Mouse (Mus musculus) gastrocnemius, adult 2 months (tissue): ENCODE results near the gene Zfp84. TPM values are rescaled to one million over a fixed set of nuclear protein-coding genes. Genes with fewer than 3 reads are reported as not detected.

Source experiments
- DNase-seq: peaks from one replicate; pipeline ENCODE4 v3.0.0; 2022
- H3K27ac ChIP-seq: fragments of 200-600 bp; 2 replicates; pipeline ENCODE4 v1.8.1; 2022; ENCODE audit warnings: mild to moderate bottlenecking
- H3K4me3 ChIP-seq: fragments of 200-600 bp; 2 replicates; pipeline ENCODE4 v1.8.1; 2022; ENCODE audit warnings: mild to moderate bottlenecking, moderate library complexity
- CTCF ChIP-seq: fragments of 200-600 bp; IDR thresholded peaks from 2 replicates; pipeline ENCODE4 v1.8.1; 2022; ENCODE audit warnings: antibody characterized with exemption, mild to moderate bottlenecking, moderate library complexity
- intact Hi-C: fragments of 180-260 bp; cut with DNase I; formaldehyde crosslinking; loops from one replicate; pipeline ENCODE4 v1.15.1; 2025
- microRNA-seq: library from miRNA; unstranded; fragments of <30 nt; microRNA quantifications from one replicate; pipeline ENCODE4 v1.2.0, GENCODE M21; 2021
- total RNA-seq, 2 experiments: library from RNA; stranded (reverse); gene quantifications; 2 replicates each; pipeline ENCODE4 v1.2.3; 2021

Gene Zfp84
- total RNA-seq, 2 experiments from 2014 or later: 6.2 to 8.8 TPM

GRCm38 (mm10) chr7:29777372-29777771, 9.0 kb downstream of the Zfp84 start:
- Histone ChIP-seq H3K27ac (no peak overlapping the region), H3K4me3 (no peak overlapping the region)
- intact Hi-C loops: no loop called here
- no peak for TF ChIP-seq CTCF
- no peak for DNase-seq

- H3K27ac ChIP-seq: peak within 1 kb of the TSS; percentile 90
- peak; percentile 89 for DNase-seq
- TF ChIP-seq CTCF: no peak
- peak within 1 kb of the TSS; percentile 93 for H3K4me3 ChIP-seq
- intact Hi-C loops: no loop called here
Observed at GRCm38 (mm10) chr7:29783871-29784551, 15.7 kb downstream of the Zfp84 start, which contains the start of gene Zfp30. Gene Zfp30, plus strand, starts transcription at chr7:29783998.

- Histone ChIP-seq H3K4me3 (peak overlapping the region; percentile 93), H3K27ac (no peak overlapping the region; the same call in 1 of the 2 replicates)
- no peak for TF ChIP-seq CTCF
- no peak for DNase-seq
- intact Hi-C loops: no loop called here
Observed at GRCm38 (mm10) chr7:29785023-29785422, 16.7 kb downstream of the Zfp84 start.

- intact Hi-C loops: no loop called here
- H3K4me3 ChIP-seq: peak overlapping the region; percentile 93
Observed at GRCm38 (mm10) chr7:29785888-29786287, 17.5 kb downstream of the Zfp84 start.

GRCm38 (mm10) chr7:29792906-29793305, 24.6 kb downstream of the Zfp84 start:
- no peak overlapping the region for H3K27ac ChIP-seq
- no peak overlapping the region for H3K4me3 ChIP-seq
- TF ChIP-seq CTCF: no peak
- DNase-seq: no peak
- intact Hi-C loops: no loop called here

More at GRCm38 (mm10) chr7:29785888-29786287, 17.5 kb downstream of the Zfp84 start:
- DNase-seq: no peak
- no peak overlapping the region for H3K27ac ChIP-seq
- TF ChIP-seq CTCF: no peak

- TF ChIP-seq CTCF: no peak
- Histone ChIP-seq H3K4me3 (no peak overlapping the region), H3K27ac (no peak overlapping the region)
- DNase-seq: no peak
- intact Hi-C loops: no loop called here
Observed at GRCm38 (mm10) chr7:29807046-29807445, 38.7 kb downstream of the Zfp84 start.

GRCm38 (mm10) chr7:29812244-29812643, 43.9 kb downstream of the Zfp84 start:
- intact Hi-C loops: no loop called here

GRCm38 (mm10) chr7:29814381-29814780, 46.0 kb downstream of the Zfp84 start:
- no peak overlapping the region for H3K27ac ChIP-seq
- no peak for TF ChIP-seq CTCF
- intact Hi-C loops: no loop called here
- H3K4me3 ChIP-seq: peak overlapping the region; percentile 81; the same call in 1 of the 2 replicates
- DNase-seq: no peak

More at GRCm38 (mm10) chr7:29812244-29812643, 43.9 kb downstream of the Zfp84 start:
- no peak for TF ChIP-seq CTCF
- no peak for DNase-seq
- no peak overlapping the region for H3K27ac ChIP-seq
- no peak overlapping the region for H3K4me3 ChIP-seq

GRCm38 (mm10) chr7:29815061-29815784, 46.9 kb downstream of the Zfp84 start:
- TF ChIP-seq CTCF: no peak
- DNase-seq: no peak
- Histone ChIP-seq H3K4me3 (peak overlapping the region; percentile 81), H3K27ac (peak overlapping the region; percentile 94)
- intact Hi-C loops: loop anchor here (5.0 kb wide), 2 partner anchors 37 to 92 kb away; partner anchors contain the start of genes Zfp27, Zfp383 and Zfp940

- H3K4me3 ChIP-seq: peak within 1 kb of the TSS; percentile 81
- DNase-seq: peak; percentile 88
- intact Hi-C loops: loop anchor here (2.0 to 5.0 kb wide), 3 partner anchors 36 to 91 kb away; partner anchors contain the start of genes Zfp27, Zfp383, Zfp84 and Zfp940
- peak within 1 kb of the TSS; percentile 94 for H3K27ac ChIP-seq
- TF ChIP-seq CTCF: no peak
Observed at GRCm38 (mm10) chr7:29815910-29816429, 47.6 kb downstream of the Zfp84 start, which contains the start of gene Zfp790. Gene Zfp790, plus strand, starts transcription at chr7:29816114.

- DNase-seq: peak; percentile 64
- intact Hi-C loops: loop anchor here (5.0 kb wide), 2 partner anchors 34 to 89 kb away; partner anchors contain the start of genes Zfp27, Zfp383 and Zfp940
- Histone ChIP-seq H3K4me3 (peak overlapping the region; percentile 87), H3K27ac (peak overlapping the region; percentile 81)
- TF ChIP-seq CTCF: no peak
Observed at GRCm38 (mm10) chr7:29818619-29819254, 50.4 kb downstream of the Zfp84 start.

- H3K4me3 ChIP-seq: no peak overlapping the region
- no peak for TF ChIP-seq CTCF
- intact Hi-C loops: no loop called here
- no peak overlapping the region for H3K27ac ChIP-seq
- DNase-seq: no peak
Observed at GRCm38 (mm10) chr7:29828001-29828400, 59.6 kb downstream of the Zfp84 start.

Small RNA genes within 50 kb of the gene (microRNA-seq; reads per million reads assigned to microRNA genes)
- 2.2 reads per million for gene Mir1964

Other genes starting within 250 kb of the Zfp84 start
- gene Sipa1l3, start 249.9 kb upstream of the Zfp84 start, total RNA-seq: 1 to 10 TPM; 7.0 to 9.2 TPM
- gene Catsperg2, start 41.5 kb upstream of the Zfp84 start, total RNA-seq: not detected
- 1 to 10 TPM; 1.8 to 2.6 TPM for gene Zfp30, start 15.4 kb downstream of the Zfp84 start, total RNA-seq
- 10 to 100 TPM in 1 of 2 experiments, 1 to 10 TPM in 1; 10.0 to 10.6 TPM for gene Zfp790, start 47.6 kb downstream of the Zfp84 start, total RNA-seq
- 1 to 10 TPM; 2.7 to 2.8 TPM for gene Zfp940, start 85.1 kb downstream of the Zfp84 start, total RNA-seq
- 1 to 10 TPM; 2.8 to 4.3 TPM for gene Zfp420, start 91.4 kb downstream of the Zfp84 start, total RNA-seq
- 1 to 10 TPM; 8.6 to 8.8 TPM for gene Zfp27, start 138.0 kb downstream of the Zfp84 start, total RNA-seq
- gene Zfp383, start 139.7 kb downstream of the Zfp84 start, total RNA-seq: 1 to 10 TPM; 5.5 to 8.0 TPM
- 1 to 10 TPM; 5.7 to 6.6 TPM for gene Zfp74, start 185.5 kb downstream of the Zfp84 start, total RNA-seq
- 10 to 100 TPM; 12.8 to 16.1 TPM for gene Zfp568, start 215.4 kb downstream of the Zfp84 start, total RNA-seq